Comparison of ENCODE assay signal across 8 mouse cellular contexts in the genomic region with DNA sequence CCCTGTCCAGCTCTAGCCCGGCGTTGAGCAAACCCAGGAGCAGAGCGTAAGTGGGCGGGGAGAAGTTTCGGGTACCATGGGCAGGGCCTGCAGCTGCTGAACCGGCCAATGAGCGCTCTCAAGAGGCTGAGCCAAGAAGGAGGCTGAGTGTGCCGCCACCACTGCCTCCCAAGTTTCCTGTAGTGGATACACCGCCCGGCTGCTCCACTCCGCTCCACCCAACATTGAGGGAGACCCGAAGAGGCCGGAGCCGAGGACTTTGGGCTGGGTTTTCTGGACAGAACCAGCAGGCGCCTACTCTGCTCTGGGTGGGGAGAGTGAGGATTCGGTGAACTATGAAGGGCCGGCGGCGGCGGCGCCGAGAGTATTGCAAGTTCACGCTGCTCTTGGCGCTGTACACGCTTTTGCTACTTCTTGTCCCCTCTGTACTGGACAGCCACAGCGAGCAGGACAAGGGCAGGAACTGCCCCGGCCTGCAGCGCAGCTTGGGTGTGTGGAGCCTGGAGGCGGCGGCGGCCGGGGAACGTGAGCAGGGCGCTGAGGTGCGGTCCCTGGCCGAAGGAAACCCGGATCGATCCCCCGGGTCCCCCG. TPM values are rescaled to one million over a fixed set of nuclear protein-coding genes. Genes with fewer than 3 reads are reported as not detected.
DNase-seq lines count a peak whose midpoint lies in the region; ATAC-seq lines count a peak whose summit lies in the region.

Chst7 (plus strand) TSS at position 180 of the 591 bp plus-strand sequence.

- peak within 1 kb of the TSS; percentile 56; the same call in 1 of the 2 replicates for H3K27ac ChIP-seq in hindbrain, embryonic 10.5 days
- H3K27ac ChIP-seq in lung, embryonic 16.5 days (ENCODE audit: low read length), result no peak within 1 kb of the TSS

- H3K4me3 ChIP-seq in hindbrain, embryonic 10.5 days, result peak within 1 kb of the TSS; percentile 55
- H3K4me3 ChIP-seq in lung, embryonic 16.5 days (ENCODE audit: low read length), result peak within 1 kb of the TSS; percentile 53

- ATAC-seq in lung, embryonic 16.5 days (ENCODE audit: low read depth), result peak; percentile 98

- H3K4me2 ChIP-seq in lung, embryonic 16.5 days (ENCODE audit: low read depth, low read length), result peak within 1 kb of the TSS; percentile 69

- H3K4me1 ChIP-seq in hindbrain, embryonic 10.5 days (replicated peaks), result peaks cover 7% of the 10 kb centered on the region; the same call in 1 of the 2 replicates
- H3K4me1 ChIP-seq in lung, embryonic 16.5 days (replicated peaks; ENCODE audit: control insufficient read depth, insufficient read depth, low read length), result no peaks in the 10 kb centered on the region

- 18% methylated on average over 40 of the region's 40 CpGs for WGBS in hindbrain, embryonic 10.5 days
- 21% methylated on average over 28 of the region's 40 CpGs for WGBS in lung, embryonic 16.5 days

- H3K9ac ChIP-seq in lung, embryonic 16.5 days (ENCODE audit: low read length), result peak within 1 kb of the TSS; percentile 56

- peak; percentile 88 for DNase-seq in NIH3T3 (ENCODE audit: low read depth)
- peak; percentile 44 to 55 for DNase-seq in cerebellum, postnatal 10 days
- DNase-seq in frontal cortex, postnatal 14 days (ENCODE audit: low spot score in 2 of 2), result peak; percentile 15 to 22
- DNase-seq in hindbrain, embryonic 10.5 days (ENCODE audit: low spot score), result peak; percentile 73
- DNase-seq in layer of hippocampus, postnatal 10 days (ENCODE audit: low spot score in 2 of 2), result peak; percentile 22 to 43
- DNase-seq in ovary, postnatal 14 days (ENCODE audit: low spot score), result peak; percentile 31
- DNase-seq in urinary bladder, postnatal 36 days (ENCODE audit: low spot score in 2 of 2), result peak; percentile 37 to 65

- H3K36me3 ChIP-seq in hindbrain, embryonic 10.5 days, result no peaks in the 10 kb centered on the region
- no peaks in the 10 kb centered on the region for H3K36me3 ChIP-seq in lung, embryonic 16.5 days (ENCODE audit: control insufficient read depth, insufficient read depth, low read length)

- H3K27me3 ChIP-seq in hindbrain, embryonic 10.5 days (ENCODE audit: insufficient read depth, poor library complexity, severe bottlenecking), result peaks cover 21% of the 10 kb centered on the region
- H3K27me3 ChIP-seq in lung, embryonic 16.5 days (ENCODE audit: control insufficient read depth, insufficient read depth, low read depth, low read length), result no peaks in the 10 kb centered on the region; the same call in 1 of the 2 replicates

- peaks cover 13% of the 10 kb centered on the region; the same call in 1 of the 2 replicates for H3K9me3 ChIP-seq in hindbrain, embryonic 10.5 days
- H3K9me3 ChIP-seq in lung, embryonic 16.5 days (ENCODE audit: control insufficient read depth, low read length), result no peaks in the 10 kb centered on the region

RNA-seq across cellular contexts. Expression of gene Chst7, which starts in this region (rescaled TPM):
- polyA plus RNA-seq in hindbrain, embryonic 10.5 days (2016; fragmentation: Nextera tagmentation; extraction: Ambion mirVana), result 2.8 and 4.0 TPM in 2 replicates
- 1 to 10 TPM; 3.0 to 8.1 TPM for total RNA-seq in layer of hippocampus, postnatal 10 days (2021)
- 7.3 and 7.4 TPM in 2 replicates for polyA plus RNA-seq in lung, embryonic 16.5 days (2015; fragmentation: Nextera tagmentation; extraction: Ambion mirVana)

Comparison
In these comparisons a context has a peak if more than half of its experiments do, and no peak if none do; other contexts are left out.
1. DNase-seq: peak in every context shown above with its lines; median percentile 88 in NIH3T3; 73 in hindbrain, embryonic 10.5 days; 51 in urinary bladder, postnatal 36 days; 50 in cerebellum, postnatal 10 days; 32 in layer of hippocampus, postnatal 10 days; 31 in ovary, postnatal 14 days; 18 in frontal cortex, postnatal 14 days.